ENCODE assay signal across 1 mouse cellular context in genomic region chr5:30125587-30125986, GRCm38 (mm10).
TF ChIP-seq lines count a peak whose summit lies in the region.

No protein-coding gene starts in this region.

TF ChIP-seq in MEL, 35 proteins besides CTCF, POLR2A, EP300 and RAD21:
- TF ChIP-seq MYB (IDR thresholded peaks at IDR 0.05; ENCODE audit: low read depth, low read length) (no peak), ZC3H11A (IDR thresholded peaks at IDR 0.05; ENCODE audit: low read depth, low read length) (peak; percentile 27; the same call in 1 of the 2 replicates), SMC3 (IDR thresholded peaks at IDR 0.05; ENCODE audit: low read depth, low read length) (peak; percentile 62), TBP (IDR thresholded peaks at IDR 0.05; ENCODE audit: low read depth, low read length) (no peak), GABPA (IDR thresholded peaks at IDR 0.05; ENCODE audit: low read depth, low read length) (no peak), MYC (IDR thresholded peaks at IDR 0.05; ENCODE audit: low read depth, low read length) (0 out of 2 replicates have a peak, but pooled peaks have one; percentile 48)
